Mouse (Mus musculus) retina, embryonic 14.5 days (tissue): ENCODE measurements at regions not wholly inside any gene's neighbourhood (a gene's known extent, or its start where the extent isn't known, plus 50 kb on each side); places are given as distances from the start of the nearest gene placed in this dataset.

ENCODE experiments used
- DNase-seq: peaks from one replicate; pipeline ENCODE4 v3.0.0-alpha.2; 2015; ENCODE audit warnings: low spot score

DNA sequence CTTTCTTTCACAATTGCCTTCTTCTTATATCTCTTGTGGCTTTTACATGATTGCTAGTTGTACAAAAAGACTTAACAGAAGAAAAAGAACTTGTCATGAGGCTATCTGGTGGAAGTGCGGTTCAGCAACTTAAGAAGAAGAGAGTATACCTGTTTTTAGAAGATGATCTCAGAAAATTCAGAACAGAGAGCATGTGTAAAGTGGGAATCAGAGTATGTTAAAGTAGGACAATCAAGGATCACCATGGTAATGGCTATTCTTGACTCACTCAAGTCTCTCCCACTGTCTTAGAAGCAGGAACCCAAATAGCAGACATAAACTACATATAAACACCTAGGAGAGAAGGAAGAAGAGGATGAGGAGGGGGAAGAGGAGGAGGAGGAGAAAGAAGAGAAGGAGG, 857.9 kb upstream of the Nr2f1 start:
- no peak for DNase-seq

DNA sequence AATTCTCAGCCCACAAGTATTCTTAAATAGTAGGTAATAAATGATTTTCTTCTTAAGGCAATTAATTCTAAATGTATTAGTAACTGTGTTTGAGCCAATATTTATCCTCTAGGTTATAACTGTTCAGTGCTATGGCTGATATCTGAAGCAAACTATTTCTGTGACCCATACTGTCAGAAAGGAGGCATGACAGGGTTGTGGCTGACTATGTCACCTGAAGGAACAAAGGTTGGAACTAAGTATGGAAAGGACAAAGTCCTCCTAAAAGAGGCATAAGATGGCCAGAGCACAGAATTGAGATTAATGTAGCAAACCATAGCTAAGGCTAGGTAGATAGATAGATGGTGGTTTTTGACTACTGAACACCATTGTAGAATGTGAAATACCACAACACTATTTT, 854.9 kb upstream of the Nr2f1 start:
- DNase-seq: no peak

DNA sequence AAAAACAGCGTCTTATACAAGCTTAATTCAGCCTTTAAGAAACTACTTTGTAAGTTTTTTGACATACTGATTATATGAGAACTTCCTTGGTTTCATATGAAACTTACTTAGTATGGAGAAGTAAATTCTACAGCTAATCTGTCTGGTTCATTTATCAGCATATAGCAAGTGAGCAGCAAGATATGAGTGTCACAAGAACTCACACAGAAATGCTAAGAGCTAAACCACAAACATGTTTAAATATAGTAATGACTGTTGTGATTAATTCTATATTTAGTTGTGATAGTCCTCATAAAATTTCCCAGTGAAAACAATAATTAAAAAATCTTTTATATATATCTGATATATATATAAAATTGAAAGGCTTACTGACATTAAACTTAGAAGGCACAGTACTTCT, 853.9 kb upstream of the Nr2f1 start:
- DNase-seq: no peak

DNA sequence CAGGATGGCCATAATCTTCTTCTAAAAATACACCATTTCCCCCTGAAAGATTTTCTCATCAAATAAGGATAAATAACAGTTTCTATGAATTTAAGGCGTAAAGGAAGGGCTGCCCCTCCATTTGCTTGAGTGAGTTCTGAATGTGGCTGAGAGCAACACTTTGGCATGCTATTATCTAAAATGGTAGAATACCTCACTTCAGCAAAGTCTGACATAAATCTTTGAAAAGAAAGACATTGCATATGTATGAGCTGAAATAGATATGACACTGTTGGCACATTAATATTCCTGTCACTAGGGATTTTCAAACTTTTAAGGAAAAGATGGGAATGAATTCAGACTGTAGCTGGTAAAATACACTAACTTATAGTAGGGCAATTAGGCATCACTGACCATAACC, 847.7 kb upstream of the Nr2f1 start:
- peak; percentile 3 for DNase-seq

DNA sequence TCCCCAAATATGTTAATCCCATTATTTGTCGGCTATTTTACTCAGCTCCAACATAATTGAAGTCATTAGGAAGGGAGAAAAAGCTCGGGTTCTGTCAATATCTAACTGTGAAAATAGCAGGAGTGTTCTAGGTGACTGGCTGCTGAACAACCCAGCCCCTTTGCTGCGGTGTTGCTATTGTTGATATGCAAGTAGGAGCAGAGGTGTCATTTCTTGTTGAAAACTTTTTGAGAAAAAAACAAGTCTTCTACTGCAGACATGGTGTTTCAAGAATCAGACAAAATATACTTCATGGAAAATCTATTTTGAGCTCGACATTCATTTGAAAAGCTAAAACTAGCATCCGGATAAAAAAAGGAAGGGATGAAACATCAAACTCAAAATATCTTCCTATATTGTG, 845.1 kb upstream of the Nr2f1 start:
- DNase-seq: no peak

DNA sequence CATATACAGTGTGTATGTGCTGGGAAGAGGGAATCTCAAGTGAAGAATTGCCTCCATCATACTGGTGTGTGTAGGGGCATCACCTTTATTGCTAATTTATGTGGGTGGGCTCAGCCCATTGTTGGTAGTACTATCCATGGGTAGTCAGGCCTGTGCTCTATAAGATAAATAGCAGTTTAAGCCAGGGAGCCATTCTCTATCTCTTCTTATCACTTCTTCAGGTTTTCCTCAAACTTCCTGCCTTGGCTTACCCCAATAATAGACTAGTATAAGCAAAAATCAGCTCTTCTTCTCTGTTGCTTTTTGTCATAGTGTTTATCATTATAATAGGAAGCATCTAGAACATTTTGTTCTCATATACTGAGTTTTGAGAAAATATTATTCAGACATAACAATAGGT, 838.3 kb upstream of the Nr2f1 start:
- no peak for DNase-seq

DNA sequence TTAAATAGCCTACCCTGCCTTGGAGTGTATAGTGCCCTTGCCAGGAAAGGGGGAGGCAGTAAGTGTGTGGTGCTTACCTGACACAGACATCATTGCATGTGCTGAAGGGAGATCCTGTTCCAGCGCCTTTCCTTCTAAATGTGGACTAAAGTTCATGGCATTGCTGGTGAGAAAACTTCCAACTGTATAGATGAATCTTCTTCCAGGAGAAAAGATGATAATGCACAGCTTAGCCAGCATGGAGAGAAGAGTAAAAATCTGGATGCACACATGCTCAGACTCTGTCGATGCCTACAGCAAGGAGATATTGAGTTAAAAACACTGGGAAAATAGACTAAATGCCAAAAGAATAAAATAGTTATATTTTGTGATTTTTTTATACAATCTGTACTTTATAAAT, 835.7 kb upstream of the Nr2f1 start:
- DNase-seq: no peak

DNA sequence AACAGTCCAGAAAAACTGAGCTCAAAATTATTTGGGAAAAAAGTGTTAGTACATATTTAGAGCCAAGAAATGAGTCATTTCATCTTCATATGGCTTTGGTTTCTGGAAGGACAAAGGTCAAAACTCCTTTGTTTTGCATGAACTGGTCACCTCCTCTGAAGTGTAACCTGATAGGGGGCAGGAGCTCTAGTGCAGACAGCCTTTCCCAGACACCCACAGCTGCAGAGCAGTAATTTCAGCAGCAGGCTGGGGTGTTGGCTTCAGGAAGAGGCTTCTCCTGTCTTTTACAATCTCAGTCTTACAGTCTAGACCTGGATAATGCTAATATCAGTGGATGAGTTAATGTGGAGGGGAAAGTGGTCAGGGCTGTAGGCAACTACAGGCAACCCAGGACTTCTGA, 830.4 kb upstream of the Nr2f1 start:
- no peak for DNase-seq

DNA sequence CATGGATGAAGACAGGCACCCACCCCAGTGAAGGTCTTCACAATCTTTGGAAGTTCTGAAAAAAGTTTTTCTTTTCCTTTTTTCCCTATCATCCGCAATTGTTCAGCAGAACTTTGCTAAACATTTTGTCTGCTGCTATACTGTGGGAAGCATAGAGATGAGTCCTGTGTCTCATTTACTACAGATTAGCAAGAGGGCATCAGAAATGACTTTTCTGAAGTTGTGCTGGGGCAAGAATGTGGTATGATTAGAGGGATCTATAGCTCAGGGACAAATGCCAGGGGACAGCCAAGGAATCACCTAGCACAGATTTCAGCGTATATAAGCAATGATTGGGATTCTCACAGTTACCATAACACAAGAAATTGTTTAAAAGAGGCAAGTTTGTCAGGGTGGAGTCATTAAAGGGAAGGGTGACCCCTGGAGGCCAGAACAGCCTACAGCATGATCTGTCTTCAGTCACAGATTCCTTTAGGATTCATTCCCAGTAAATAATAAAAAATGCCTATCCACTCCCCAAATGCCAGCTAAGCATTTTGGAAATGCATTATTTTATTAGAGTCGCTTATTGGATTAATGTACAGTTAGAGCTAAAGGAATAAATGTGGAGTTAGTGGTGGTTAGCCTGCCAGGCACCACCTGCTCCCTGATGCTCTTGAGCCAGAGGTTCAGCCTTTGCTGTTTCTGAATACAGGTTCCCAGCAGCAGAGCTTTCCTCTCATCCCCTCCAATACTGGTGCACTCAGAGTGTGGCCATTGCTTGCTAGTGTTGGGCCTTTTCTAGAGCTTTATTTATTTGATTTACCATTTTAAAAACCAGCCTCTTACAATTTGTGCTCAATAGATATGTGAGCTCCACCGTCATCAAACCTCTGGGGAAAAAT, 828.6 kb upstream of the Nr2f1 start:
- DNase-seq: peak; percentile 70

DNA sequence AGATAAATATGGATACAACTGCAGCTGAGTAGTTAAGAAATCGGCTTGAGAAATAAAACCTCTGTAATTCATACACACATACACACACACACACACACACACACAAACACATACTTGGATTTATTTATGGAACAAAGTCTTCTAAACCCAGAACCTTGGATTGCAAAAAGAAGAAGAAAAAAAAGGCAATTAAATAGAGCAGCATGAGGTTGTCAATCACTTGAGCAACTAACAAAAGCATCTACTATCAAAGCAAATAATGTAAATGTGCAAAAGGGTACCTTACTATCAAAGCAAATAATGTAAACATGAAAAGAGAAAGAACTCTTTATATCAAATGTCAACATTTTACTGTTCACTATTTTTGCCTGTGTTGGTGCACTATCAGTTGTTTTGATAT, 826.1 kb upstream of the Nr2f1 start:
- DNase-seq: no peak

DNA sequence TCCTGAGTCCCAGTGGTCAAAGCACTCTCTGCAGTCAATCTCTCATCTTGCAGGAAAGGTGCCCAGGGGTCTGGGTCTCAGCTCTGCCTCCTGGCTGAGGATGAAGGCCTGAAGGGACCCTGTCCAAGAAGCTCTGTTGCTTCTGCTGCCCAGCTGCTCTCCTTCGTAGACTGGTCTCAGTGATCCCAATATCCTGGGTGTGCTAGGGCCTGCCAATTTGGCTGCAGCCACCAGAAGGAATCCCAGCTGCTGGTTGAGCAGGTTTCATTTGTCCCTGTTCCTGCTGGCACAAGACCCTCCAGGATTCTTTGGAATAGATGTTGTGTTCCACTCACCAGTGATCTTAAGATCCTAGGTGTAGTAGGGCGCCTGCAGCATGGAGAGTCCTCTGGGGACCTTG, 818.5 kb upstream of the Nr2f1 start:
- DNase-seq: no peak

DNA sequence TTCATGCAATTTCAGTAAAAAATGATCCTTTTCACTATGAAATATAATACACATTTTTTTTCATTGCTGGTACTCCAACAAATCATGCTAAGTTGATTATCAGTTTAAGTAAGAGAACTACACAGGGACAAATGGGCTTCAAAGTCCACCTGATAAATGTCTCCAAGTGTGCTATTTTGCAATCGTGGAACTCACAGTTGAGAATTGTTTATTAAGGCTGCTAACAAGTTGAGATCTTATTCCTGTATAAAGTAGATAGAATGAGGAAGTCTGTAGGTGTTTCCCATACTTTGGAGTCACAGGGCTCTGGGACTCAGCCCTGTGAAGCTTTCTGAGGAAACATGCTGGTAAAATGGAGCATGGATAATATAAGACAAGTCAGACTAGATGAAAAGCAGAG, 803.8 kb upstream of the Nr2f1 start:
- no peak for DNase-seq

DNA sequence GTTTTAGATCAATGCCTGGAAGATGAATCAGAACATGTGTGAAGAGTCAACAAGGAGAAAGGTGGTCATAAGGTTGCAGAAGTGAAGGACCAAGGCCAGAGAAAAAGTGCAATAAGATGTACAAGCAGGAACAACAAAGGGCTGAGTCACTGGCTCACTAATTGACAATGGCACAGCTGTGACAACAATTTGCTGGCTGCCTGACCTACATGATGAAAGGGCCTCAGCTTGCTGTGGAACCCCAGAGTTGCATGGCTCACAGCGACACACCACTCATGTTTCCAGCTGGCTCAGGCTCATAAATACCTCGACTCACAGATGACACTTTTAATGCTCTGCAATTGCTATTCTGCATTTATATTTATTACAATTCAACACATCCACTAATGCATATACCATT, 799.3 kb upstream of the Nr2f1 start:
- peak; percentile 68 for DNase-seq

DNA sequence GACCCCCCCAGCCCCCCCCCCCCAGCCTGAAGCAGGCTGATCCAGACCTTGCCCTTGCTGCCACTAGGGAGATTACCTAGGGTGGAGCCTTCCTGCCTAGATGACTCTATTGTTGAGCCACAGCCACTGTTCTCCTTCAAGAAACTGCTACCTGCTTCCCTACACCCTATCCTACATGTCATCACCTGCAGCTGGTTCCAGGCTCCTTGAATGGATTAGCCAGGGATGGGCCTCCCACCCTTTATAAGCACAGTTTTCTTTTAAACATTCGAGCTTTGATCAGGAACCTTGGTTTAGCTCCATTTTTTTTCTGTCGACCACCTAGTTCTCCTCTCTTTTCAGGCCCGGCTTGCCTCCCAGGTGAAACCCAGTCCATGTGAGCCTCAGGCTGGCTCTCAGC, 792.8 kb upstream of the Nr2f1 start:
- no peak for DNase-seq

DNA sequence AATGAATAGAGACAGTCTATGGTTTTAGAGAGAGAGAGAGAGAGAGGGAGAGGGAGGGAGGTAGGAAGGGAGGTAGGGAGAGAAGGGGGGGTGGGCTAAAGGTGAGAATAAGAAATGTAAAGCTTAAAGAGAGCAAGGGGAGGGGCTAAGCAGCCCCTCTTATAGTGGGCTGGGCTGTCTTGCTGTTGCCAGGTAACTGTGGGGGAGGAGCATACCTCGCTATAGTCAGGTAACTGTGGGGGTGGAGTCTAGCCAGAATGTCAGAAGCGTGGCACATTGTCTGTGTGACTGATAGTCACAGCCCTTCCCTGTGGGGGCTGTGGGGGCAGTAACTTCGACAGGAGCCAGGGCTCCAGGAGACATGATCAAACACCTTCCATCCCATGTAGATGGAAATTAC, 786.4 kb upstream of the Nr2f1 start:
- no peak for DNase-seq

DNA sequence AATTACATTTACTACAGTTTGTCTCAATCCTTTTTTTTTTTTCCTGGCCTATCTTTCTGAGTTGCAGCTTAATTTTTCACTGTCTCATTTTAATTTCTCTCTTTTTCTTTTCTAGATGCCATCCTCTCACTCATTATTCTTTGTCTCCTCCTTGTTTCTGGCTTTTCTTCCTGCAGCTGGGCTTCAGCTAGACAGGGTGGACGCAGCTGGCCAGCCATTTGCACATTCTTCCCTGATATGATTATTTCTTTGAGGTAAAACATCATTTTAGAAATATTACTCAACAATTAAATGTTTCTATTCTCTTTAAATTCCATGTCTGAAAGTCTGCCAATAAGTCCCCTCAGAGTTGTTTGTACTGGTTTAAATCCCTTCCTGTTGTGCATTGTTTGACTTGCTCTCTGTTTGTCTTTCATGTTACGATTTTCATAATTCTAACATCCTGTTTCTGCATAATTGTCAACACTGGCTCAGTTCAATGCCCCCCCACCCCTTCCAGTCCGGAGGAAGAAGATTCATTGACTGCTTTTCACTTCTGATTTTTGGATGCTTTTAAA, 777.7 kb upstream of the Nr2f1 start:
- DNase-seq: no peak

DNA sequence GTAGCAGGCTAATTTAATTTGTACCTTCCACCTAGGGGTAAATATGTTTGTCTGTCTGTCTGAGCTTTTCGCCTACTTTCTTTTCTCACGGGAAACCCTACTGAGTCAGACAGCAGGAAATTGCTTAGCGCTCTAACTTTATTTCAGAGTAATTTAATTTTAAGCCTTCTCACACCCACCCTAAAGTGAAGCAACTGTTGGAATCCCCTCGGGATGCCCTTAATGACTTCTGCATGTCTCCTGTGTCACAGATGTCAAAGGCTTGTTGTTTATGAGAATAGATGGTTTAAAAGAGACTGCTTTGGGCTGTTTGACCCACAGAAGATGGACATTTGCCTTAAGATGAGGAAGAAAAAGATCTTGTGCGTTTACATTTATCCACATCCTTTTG, 738.8 kb upstream of the Nr2f1 start:
- DNase-seq: peak; percentile 16

DNA sequence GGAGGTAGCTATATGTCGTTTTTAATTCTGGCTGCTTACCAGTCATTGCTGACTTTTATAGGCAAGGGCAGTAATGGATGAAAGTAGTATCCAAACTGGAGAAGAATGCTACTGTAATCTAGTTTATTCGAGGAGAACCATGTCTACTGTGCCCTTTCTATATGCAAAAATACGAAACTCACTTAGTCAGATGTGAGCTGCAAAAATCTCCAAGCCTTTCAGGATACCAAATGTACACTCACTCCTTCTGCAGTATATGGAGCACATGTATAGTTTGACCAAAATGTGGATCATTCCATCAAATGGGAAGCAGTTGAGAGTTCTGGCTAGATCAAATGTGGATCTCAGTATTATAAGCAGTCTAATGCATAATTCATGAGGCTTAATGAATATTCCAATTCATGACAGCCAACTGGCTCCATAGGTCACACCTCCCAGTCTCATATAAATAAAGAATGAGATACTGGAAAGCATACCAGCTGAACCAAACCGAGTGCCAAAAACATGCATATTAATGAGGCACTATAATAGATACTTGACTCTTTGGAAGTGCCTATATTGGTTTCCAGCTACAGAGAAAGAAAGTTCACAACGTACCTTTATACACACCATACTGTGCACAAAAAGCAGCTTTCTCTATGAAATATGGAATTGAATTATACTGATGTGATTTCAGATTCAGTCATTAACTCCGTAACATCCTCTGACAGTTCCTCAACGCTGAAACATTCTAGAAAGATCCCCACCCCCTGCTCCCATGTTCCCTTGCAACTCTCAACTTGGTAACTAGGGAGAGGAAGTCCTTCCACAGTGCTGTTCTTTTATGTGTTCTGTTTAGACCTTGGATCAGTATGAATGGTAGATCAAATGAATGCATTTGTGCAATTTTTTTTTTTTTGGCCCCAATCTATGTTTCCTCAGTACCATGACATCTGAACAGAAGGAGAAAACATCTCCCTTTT, 738.1 kb upstream of the Nr2f1 start:
- DNase-seq: peak; percentile 65

DNA sequence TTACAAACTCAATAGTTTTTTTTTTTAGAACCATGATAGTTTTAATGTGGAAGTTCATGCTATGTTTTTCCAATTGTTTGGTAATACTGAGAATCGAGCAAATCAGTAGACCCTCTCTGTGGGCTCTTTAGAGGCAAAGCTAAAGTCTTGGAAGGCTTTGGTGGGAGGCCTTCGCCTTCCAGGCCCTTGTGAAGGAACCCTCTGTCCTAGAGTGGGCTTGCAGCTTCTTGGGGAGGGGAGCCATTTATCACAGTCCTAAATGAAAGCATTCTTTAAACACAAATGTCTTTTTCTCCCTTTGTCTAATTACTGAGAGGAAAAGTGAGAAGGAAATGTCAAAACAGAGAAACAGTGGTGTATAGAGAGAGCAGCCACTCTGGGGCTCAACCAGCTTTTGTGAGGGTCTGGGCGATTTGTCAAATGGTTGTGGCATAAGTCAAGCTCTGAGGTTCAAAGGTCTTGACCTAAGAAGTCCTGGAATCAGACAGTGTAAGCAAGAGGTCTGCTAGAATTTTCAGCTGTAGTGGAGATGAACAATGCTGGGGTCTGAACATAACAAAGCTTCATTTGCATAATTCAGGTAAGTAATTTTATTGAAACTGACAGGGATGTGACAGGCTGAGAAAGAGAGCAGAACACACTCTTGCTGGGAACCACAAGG, 736.6 kb upstream of the Nr2f1 start:
- peak; percentile 70 for DNase-seq

DNA sequence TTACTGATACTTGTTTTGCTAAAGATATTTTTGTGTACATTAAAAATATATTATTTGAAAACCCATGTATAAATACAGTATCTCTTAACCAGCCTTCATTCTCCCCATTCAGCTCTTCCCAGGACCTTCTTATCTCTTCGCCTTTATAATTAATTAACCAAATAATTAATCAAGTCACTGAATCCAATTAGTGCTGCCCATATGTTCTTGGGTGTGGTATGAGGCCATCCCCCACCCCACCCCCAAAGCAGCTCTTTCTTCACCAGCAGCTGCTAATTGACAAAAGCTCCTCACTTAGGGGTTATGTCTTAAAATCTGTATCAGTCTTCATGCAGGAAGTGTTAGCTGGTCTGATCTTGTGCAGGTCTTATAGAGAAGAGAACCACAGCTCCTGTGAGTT, 728.8 kb upstream of the Nr2f1 start:
- DNase-seq: no peak

DNA sequence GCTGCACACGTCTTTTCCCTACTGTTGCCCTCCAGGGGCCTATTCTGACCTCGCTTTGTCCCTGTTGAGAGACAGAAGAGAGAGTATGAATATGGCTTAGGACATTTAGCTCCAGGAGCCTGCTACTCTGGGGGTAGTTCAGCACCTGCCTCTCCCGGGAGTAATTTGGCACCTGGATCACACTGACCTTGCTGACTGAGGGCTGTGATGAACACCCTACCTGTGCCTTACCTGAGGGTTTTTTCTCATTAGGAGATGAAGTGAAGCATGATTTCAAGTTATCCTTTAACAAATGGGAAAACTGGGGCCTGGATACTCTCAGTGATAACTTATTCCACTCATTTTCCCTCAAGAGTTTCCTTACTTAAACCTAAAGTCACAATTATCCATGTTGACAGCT, 721.2 kb upstream of the Nr2f1 start:
- no peak for DNase-seq

DNA sequence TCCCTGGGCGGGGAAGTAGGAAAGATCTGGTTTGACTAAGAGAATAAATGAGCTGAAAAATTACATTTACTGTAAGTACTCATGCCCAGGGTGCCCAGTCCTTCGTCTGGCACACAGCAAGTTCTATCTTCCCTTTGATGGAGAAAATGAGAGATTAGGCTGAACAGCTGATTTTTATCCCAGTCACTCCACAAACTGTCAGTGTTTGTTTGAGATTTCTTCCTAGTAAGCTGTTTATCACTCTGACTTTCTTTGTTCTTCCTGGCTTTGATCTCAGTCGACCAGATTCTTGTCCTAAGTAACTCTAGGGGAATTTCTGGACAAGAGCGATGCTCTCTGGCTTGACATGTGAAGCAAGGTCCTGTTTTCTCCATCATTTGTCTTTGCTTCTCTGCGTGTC, 710.3 kb upstream of the Nr2f1 start:
- no peak for DNase-seq
